Mouse (Mus musculus) effector memory CD4-positive, alpha-beta T cell, adult 5 months (primary cell): ENCODE data around the gene Rassf3. TPM values are rescaled to one million over a fixed set of nuclear protein-coding genes. Genes with fewer than 3 reads are reported as not detected.

Source experiments
- polyA plus RNA-seq: library from polyadenylated mRNA; unstranded; fragments of 100-300 nt; shearing (Covaris generic); gene quantifications from one replicate; pipeline ENCODE4 v1.2.1, GENCODE M21; 2017

Rassf3 gene
- polyA plus RNA-seq, result 62.1 TPM

GRCm38 (mm10) chr10:121476190-121476967, at the start of gene Rassf3:
Gene Rassf3 (minus strand): TSS chr10:121476347.

GRCm38 (mm10) chr10:121364801-121365564, 111.2 kb downstream of the Rassf3 start, which contains the start of gene Gns:
Gene Gns (plus strand): TSS chr10:121365090.

Other genes starting within 250 kb of the Rassf3 start
- gene Tbc1d30, start 125.1 kb downstream of the Rassf3 start, polyA plus RNA-seq, result 14.6 TPM
- gene Gns, start 111.3 kb downstream of the Rassf3 start, polyA plus RNA-seq, result 27.3 TPM
- 77.1 TPM for gene Tbk1, start 110.4 kb upstream of the Rassf3 start, polyA plus RNA-seq
- 41.7 TPM for gene Xpot, start 150.0 kb upstream of the Rassf3 start, polyA plus RNA-seq
- not detected for gene D930020B18Rik, start 165.2 kb upstream of the Rassf3 start, polyA plus RNA-seq